Mouse (Mus musculus) layer of hippocampus, postnatal 36 days (tissue): ENCODE measurements around the gene Rusc1. TPM values are rescaled to one million over a fixed set of nuclear protein-coding genes. Genes with fewer than 3 reads are reported as not detected.
"Not testable (repeated sequence)": the region's sequence is repeated elsewhere in the genome, so short reads cannot be mapped to it uniquely, and the experiment has no call there.

Experiments
- DNase-seq, 2 experiments: peaks; one replicate each; pipeline ENCODE4 v3.0.0; 2022
- total RNA-seq, 2 experiments: library from RNA; stranded (reverse); gene quantifications; 2 replicates each; pipeline ENCODE4 v1.2.3; 2021

Rusc1 gene
- total RNA-seq, 2 experiments from 2014 or later = 129 to 137 TPM

- DNase-seq = no peak
Measured at GRCm38 (mm10) chr3:89091811-89092508, 1.2 kb downstream of the Rusc1 start.

DNA sequence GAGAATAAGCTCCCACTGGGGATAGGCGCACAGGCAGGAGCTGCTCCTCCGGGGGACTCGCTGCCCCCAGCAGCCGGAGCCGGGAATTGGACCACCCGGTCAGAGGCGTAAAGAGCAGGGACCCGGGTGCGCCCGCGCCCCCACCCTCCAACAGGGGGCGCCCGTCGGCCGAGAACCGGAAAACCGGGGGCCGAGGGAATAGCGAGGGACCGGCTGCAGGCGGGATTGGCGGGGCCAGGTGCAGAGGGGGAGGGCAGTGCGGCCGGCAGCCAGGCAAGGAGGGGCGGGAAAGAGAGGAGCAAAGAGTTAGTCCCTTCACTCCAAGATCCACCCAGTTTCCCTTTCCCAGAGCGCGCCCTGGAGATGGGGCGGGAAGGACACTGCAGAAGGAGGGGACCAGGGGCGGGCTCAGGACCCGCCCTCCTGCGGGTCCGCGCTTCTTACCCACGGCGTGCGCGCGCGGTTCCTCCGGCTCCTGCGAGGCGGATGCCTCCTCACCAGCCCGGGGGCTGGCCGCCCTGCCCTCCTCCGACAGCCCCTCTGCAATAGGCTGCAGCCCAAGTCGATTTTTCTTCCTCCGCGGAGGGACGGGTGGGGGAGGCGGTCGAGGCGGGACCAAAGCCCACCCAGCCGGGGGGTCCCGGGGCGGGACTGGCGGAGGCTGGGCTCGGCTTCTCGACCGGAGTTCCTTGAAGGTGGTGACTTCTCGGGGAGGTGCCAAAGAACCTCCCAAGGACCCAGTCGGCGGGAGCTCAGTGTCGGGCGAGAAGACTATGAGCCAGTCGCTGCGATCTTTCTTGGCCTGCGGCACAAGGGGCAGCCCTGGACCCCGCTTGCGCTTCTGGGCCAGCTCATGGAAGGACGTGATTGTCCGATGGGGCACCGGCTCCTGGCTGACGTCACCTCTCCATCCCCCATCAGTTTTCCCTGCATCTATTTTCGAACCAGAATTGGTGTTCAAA, 2.1 kb downstream of the Rusc1 start:
- DNase-seq = peak; percentile 81 to 85

GRCm38 (mm10) chr3:89089882-89090591, 3.1 kb downstream of the Rusc1 start:
- peak; percentile 83 to 84 for DNase-seq

DNA sequence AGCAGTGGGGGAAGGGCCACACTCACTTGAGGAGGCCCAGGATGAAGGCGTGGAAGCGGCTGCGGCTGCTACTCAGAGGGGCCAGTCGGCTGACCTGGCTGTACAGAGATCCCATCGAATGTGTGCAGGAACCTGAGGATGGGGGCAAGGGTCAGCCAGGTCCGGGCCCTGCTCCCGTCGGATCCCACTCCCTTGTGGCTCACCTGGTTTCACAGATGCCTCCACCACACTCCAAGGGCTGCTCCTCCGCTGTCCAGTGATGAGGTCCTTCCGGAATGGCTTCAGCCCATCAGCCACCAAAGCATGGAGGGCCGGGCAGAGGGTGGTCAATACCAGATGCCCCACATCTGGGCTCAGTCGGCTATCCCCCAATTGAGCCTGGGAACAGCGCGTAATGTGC, 4.1 kb downstream of the Rusc1 start:
- DNase-seq = no peak

GRCm38 (mm10) chr3:89087338-89088110, 5.6 kb downstream of the Rusc1 start:
- DNase-seq = peak in 1 of 2 experiments; percentile 70

DNA sequence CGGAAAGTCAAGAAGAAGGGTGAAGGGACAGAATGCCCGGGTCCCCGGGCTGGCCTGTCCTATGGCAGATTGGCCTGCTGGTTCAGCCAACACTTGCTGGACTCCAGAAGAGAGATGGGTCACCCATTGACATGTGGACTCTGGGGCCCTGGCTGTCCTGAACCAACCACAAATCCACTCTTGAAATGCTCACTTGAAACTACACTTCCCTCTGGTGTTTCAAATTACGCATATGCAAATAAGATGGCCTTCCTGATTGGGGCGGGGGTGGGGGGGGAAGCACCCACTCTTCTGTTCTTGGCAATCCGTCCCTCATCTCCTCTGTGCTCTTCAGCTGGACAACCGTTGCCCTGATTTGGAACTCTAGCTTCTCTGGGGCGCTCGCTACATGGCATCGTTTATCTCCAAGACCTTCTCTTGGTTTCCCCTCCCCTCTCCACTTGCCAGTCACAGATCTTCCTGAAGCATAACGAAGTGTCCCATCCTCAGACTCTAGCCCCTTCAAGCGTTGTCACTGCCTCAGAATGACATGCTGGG, 8.4 kb downstream of the Rusc1 start:
- DNase-seq = no peak

- DNase-seq = no peak
Measured at GRCm38 (mm10) chr3:89084133-89084532, 9.0 kb downstream of the Rusc1 start.

DNA sequence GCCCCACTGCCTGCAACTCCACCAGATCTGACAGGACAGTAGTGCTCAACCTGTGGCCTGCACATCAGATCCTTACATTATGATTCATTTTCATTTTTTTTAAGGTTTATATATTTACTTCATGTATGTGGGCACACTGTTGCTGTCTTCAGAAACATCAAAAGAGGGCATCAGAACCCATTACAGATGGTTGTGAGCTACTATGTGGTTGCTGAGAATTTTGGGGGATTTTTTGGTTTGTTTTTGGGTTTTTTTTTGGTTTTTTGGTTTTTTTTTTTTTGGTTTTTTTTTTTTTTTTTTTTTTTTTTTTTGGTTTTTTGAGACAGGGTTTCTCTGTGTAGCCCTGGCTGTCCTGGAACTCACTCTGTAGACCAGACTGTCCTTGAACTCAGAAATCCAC, 10.8 kb downstream of the Rusc1 start:
- DNase-seq = not testable (repeated sequence)

- no peak for DNase-seq
Measured at GRCm38 (mm10) chr3:89077383-89077782, 15.7 kb downstream of the Rusc1 start.

GRCm38 (mm10) chr3:89067265-89067664, 25.8 kb downstream of the Rusc1 start:
- DNase-seq = no peak

DNA sequence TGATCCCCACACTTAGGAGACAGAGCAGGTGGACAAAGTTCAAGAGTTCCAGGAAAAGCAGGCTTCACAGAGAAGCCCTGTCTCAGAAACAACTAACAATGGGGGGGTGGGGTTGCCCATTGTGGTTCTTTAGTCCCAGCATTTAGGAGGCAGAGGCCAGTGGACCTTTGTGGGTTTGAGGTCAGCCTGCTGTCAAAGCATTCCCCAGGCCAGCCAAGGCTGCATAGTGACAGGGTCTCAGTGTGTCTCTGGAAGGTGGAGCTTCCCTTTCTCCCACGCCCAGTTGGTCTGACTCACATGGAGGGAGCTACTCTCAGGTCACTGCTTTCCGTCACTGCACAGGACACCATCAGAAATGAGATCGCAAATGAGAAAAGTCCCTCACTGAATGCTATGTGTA, 31.4 kb downstream of the Rusc1 start:
- no peak for DNase-seq

DNA sequence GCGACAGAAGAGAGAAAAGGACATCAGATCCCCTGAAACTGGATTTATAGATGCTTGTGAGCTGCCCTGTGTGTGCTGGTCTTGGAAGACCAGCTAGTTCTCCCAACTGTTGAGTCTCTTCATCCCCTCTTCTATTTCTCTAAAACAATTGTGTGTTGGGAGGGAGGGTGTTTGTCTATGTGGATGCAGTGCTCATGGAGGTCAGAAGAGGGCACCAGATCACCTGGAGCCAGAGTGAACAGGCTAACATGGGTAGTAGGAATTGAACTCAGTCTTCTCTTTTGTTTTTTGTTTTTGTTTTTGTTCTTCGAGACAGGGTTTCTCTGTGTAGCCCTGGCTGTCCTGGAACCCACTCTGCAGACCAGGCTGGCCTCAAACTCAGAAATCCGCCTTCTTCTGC, 34.3 kb downstream of the Rusc1 start:
- no peak for DNase-seq

GRCm38 (mm10) chr3:89058361-89058760, 34.8 kb downstream of the Rusc1 start:
- DNase-seq = no peak

- DNase-seq = no peak
Measured at GRCm38 (mm10) chr3:89043359-89043758, 49.8 kb downstream of the Rusc1 start.

Other genes with a start within 250 kb of the Rusc1 start
- gene Msto1, start 179.3 kb downstream of the Rusc1 start, total RNA-seq = 10 to 100 TPM; 22.0 to 22.1 TPM
- gene Ash1l, start 142.7 kb downstream of the Rusc1 start, total RNA-seq = 10 to 100 TPM; 83.5 to 90.8 TPM
- gene Dap3, start 142.1 kb downstream of the Rusc1 start, total RNA-seq = 100 to 1,000 TPM; 112 to 118 TPM
- not detected for gene Gm43738, start 7.8 kb upstream of the Rusc1 start, total RNA-seq
- gene Fdps, start 8.6 kb upstream of the Rusc1 start, total RNA-seq = 10 to 100 TPM; 78.8 to 80.0 TPM
- not detected for gene Pklr, start 42.8 kb upstream of the Rusc1 start, total RNA-seq
- 10 to 100 TPM; 11.8 to 12.1 TPM for gene Hcn3, start 66.9 kb upstream of the Rusc1 start, total RNA-seq
- gene Clk2, start 71.5 kb upstream of the Rusc1 start, total RNA-seq = 10 to 100 TPM; 52.0 to 53.4 TPM
- gene Scamp3, start 84.2 kb upstream of the Rusc1 start, total RNA-seq = 10 to 100 TPM; 66.8 to 71.9 TPM
- gene Fam189b, start 89.8 kb upstream of the Rusc1 start, total RNA-seq = 10 to 100 TPM; 57.8 to 71.0 TPM
- gene Gba, start 109.6 kb upstream of the Rusc1 start, total RNA-seq = 10 to 100 TPM; 57.0 to 61.9 TPM
- 10 to 100 TPM; 37.7 to 38.1 TPM for gene Thbs3, start 121.9 kb upstream of the Rusc1 start, total RNA-seq
- 10 to 100 TPM; 89.5 to 93.8 TPM for gene Mtx1, start 133.8 kb upstream of the Rusc1 start, total RNA-seq
- 1 to 10 TPM in 1 of 2 experiments, under 1 TPM in 1; 0.61 to 1.0 TPM for gene Muc1, start 135.7 kb upstream of the Rusc1 start, total RNA-seq
- 10 to 100 TPM; 71.4 to 86.2 TPM for gene Krtcap2, start 152.7 kb upstream of the Rusc1 start, total RNA-seq
- 10 to 100 TPM; 86.7 to 93.7 TPM for gene Trim46, start 153.0 kb upstream of the Rusc1 start, total RNA-seq
- gene Dpm3, start 166.0 kb upstream of the Rusc1 start, total RNA-seq = 10 to 100 TPM; 50.4 to 65.2 TPM
- gene Slc50a1, start 177.3 kb upstream of the Rusc1 start, total RNA-seq = 10 to 100 TPM; 44.0 to 47.1 TPM
- gene Efna1, start 187.8 kb upstream of the Rusc1 start, total RNA-seq = 1 to 10 TPM; 8.8 to 9.9 TPM
- 10 to 100 TPM; 67.0 to 69.9 TPM for gene Efna3, start 229.7 kb upstream of the Rusc1 start, total RNA-seq
- under 1 TPM; 0.56 to 0.62 TPM for gene Efna4, start 244.7 kb upstream of the Rusc1 start, total RNA-seq